28 mouse cellular contexts compared by ENCODE assay signal in genomic region chr4:81674871-81675270, GRCm38 (mm10).
"Had no signal": no experiment of that assay in that cellular context is flagged by ENCODE, and none has a peak within 500 bp of the region (broad histone marks: within the 10 kb centered on the region; RNA-seq: fewer than 3 reads in every experiment).

No protein-coding gene starts in this region.

- H3K4me1 ChIP-seq: heart, embryonic 15.5 days; hindbrain, embryonic 13.5 days; hindbrain, embryonic 15.5 days; kidney, embryonic 15.5 days; limb, embryonic 10.5 days; limb, embryonic 12.5 days; liver, embryonic 13.5 days; liver, embryonic 15.5 days had no signal

- H3K36me3 ChIP-seq: heart, embryonic 13.5 days; heart, embryonic 15.5 days; hindbrain, embryonic 13.5 days; hindbrain, embryonic 15.5 days; kidney, embryonic 15.5 days; limb, embryonic 10.5 days; limb, embryonic 12.5 days; liver, embryonic 13.5 days; liver, embryonic 15.5 days had no signal

- H3K27me3 ChIP-seq: heart, embryonic 13.5 days; heart, embryonic 15.5 days; hindbrain, embryonic 13.5 days; hindbrain, embryonic 15.5 days; kidney, embryonic 15.5 days; limb, embryonic 12.5 days; liver, embryonic 13.5 days; liver, embryonic 15.5 days had no signal

- DNase-seq: gastrocnemius, adult 2 months; gastrocnemius, postnatal 10 days; gastrocnemius, postnatal 25 days; heart, adult 18-20 months; heart, postnatal 14 days; heart, postnatal 36 days; kidney, adult 11 months; kidney, adult 2 months; kidney, adult 9 months; kidney, postnatal 14 days; kidney, postnatal 36 days; layer of hippocampus, adult 9-11 months; liver; liver, embryonic 13.5 days had no signal

- H3K9me3 ChIP-seq: heart, embryonic 13.5 days; heart, embryonic 15.5 days; hindbrain, embryonic 13.5 days; hindbrain, embryonic 15.5 days; kidney, embryonic 15.5 days; limb, embryonic 10.5 days; limb, embryonic 12.5 days; liver, embryonic 13.5 days; liver, embryonic 15.5 days had no signal

- H3K4me3 ChIP-seq: gastrocnemius, adult 2 months; heart, embryonic 13.5 days; heart, embryonic 15.5 days; hindbrain, embryonic 13.5 days; hindbrain, embryonic 15.5 days; kidney, embryonic 15.5 days; layer of hippocampus, adult 2 months; left cerebral cortex, adult 2 months; limb, embryonic 10.5 days; limb, embryonic 12.5 days; liver, embryonic 13.5 days; liver, embryonic 15.5 days had no signal

- H3K4me2 ChIP-seq: heart, embryonic 11.5 days; heart, embryonic 13.5 days; heart, embryonic 15.5 days; hindbrain, embryonic 13.5 days; hindbrain, embryonic 15.5 days; kidney, embryonic 15.5 days; limb, embryonic 12.5 days; liver, embryonic 11.5 days; liver, embryonic 13.5 days; liver, embryonic 15.5 days had no signal

- H3K27ac ChIP-seq: gastrocnemius, adult 2 months; heart, embryonic 13.5 days; heart, embryonic 15.5 days; hindbrain, embryonic 13.5 days; hindbrain, embryonic 15.5 days; hindbrain, postnatal 0 days; kidney, embryonic 15.5 days; kidney, postnatal 0 days; layer of hippocampus, adult 2 months; left cerebral cortex, adult 2 months; limb, embryonic 10.5 days; limb, embryonic 12.5 days; liver, embryonic 13.5 days had no signal
